Mouse (Mus musculus) thymus, postnatal 0 days (tissue): ENCODE results near the gene Aunip. TPM values are rescaled to one million over a fixed set of nuclear protein-coding genes. Genes with fewer than 3 reads are reported as not detected.
"Not testable (repeated sequence)": the region's sequence is repeated elsewhere in the genome, so short reads cannot be mapped to it uniquely, and the experiment has no call there.

Experiments used
- DNase-seq: peaks from one replicate; pipeline ENCODE4 v3.0.0-alpha.2; 2015; ENCODE audit warnings: low spot score
- polyA plus RNA-seq: library from polyadenylated mRNA; unstranded; fragments of >200 nt; fragmentation: Nextera tagmentation; extraction: Ambion mirVana; gene quantifications from 2 replicates; pipeline ENCODE4 v1.2.1, GENCODE M21; 2015

The Aunip gene
- polyA plus RNA-seq, 1 experiment from 2014 or later, result 14.3 TPM

GRCm38 (mm10) chr4:134485151-134485900 is 25.5 kb upstream of the Aunip start:
- no peak for DNase-seq

GRCm38 (mm10) chr4:134488211-134488610 is 22.6 kb upstream of the Aunip start:
- no peak for DNase-seq

GRCm38 (mm10) chr4:134489986-134490665 is 20.7 kb upstream of the Aunip start:
- DNase-seq, result no peak

- peak; percentile 19 for DNase-seq
Observed at GRCm38 (mm10) chr4:134491716-134492115, 19.1 kb upstream of the Aunip start.

- DNase-seq, result not testable (repeated sequence)
Observed at GRCm38 (mm10) chr4:134494161-134494560, 16.6 kb upstream of the Aunip start.

GRCm38 (mm10) chr4:134494780-134495545 is 15.8 kb upstream of the Aunip start:
- peak; percentile 92 for DNase-seq

- no peak for DNase-seq
Observed at GRCm38 (mm10) chr4:134495546-134495923, 15.3 kb upstream of the Aunip start.

GRCm38 (mm10) chr4:134496595-134497210 is 14.1 kb upstream of the Aunip start, which contains the start of gene Paqr7:
Gene Paqr7, plus strand, starts transcription at chr4:134496697.
- DNase-seq, result peak; percentile 42

- DNase-seq, result no peak
Observed at GRCm38 (mm10) chr4:134497223-134497622, 13.6 kb upstream of the Aunip start.

GRCm38 (mm10) chr4:134497986-134498731 is 12.6 kb upstream of the Aunip start:
- no peak for DNase-seq

GRCm38 (mm10) chr4:134498983-134499382 is 11.8 kb upstream of the Aunip start:
- not testable (repeated sequence) for DNase-seq

- DNase-seq, result no peak
Observed at GRCm38 (mm10) chr4:134501095-134501494, 9.7 kb upstream of the Aunip start.

GRCm38 (mm10) chr4:134503686-134504357 is 7.0 kb upstream of the Aunip start:
- DNase-seq, result no peak

- DNase-seq, result no peak
Observed at GRCm38 (mm10) chr4:134505303-134505789, 5.5 kb upstream of the Aunip start.

GRCm38 (mm10) chr4:134505966-134506594 is 4.7 kb upstream of the Aunip start:
- no peak for DNase-seq

- no peak for DNase-seq
Observed at GRCm38 (mm10) chr4:134506713-134507112, 4.1 kb upstream of the Aunip start.

- DNase-seq, result no peak
Observed at GRCm38 (mm10) chr4:134510396-134510795, 403 bp upstream of the Aunip start.

GRCm38 (mm10) chr4:134511730-134512129 is 931 bp downstream of the Aunip start:
- no peak for DNase-seq

GRCm38 (mm10) chr4:134512798-134513197 is 2.0 kb downstream of the Aunip start:
- peak; percentile 43 for DNase-seq
